Mouse (Mus musculus): ENCODE measurements around the gene Fcho2.

Fcho2 gene

DNA sequence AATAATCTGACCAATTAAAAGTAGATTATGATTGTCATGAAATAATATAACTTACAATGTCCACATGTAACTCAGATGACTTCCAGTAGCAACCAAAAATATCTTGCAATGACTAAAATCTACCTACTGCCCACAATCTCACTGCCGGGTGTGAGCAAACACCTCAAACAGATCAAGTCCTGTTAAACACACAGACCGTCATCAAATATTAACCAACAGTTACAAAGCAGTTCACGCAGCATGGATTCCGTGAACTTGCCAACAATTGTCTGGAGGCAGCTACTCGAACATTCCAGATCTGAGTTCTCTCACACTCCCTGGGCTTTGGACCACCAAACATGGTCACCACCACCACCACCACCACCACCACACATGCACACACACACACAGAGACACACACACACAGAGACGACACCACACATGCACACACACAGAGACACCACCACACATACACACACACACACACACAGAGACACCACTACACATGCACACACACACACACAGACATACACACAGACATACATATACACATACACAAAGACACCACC, 99.7 kb downstream of the Fcho2 start:
- in situ Hi-C loops (cut with MboI, MseI), result no loop called here

DNA sequence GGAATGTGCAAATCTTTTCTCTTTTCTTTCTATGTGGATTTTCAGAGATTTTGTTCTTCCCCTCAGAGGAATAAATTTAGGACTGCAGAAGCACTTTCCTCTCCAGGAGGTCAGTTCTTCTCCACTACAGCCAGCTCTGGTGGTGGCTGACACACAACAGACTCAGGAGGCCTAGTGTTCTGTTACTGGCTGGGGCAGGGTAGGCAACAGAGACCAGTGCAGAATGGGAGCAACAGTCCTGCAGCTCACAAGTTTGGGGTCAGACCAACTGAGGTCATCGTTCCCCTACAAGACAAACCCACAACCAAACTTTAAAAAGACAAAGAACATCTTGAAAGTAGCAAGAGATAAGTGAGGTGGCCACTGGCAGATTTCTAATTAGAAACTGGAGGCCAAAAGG, 104.6 kb downstream of the Fcho2 start:
- in situ Hi-C loops (cut with MboI, MseI), result no loop called here

DNA sequence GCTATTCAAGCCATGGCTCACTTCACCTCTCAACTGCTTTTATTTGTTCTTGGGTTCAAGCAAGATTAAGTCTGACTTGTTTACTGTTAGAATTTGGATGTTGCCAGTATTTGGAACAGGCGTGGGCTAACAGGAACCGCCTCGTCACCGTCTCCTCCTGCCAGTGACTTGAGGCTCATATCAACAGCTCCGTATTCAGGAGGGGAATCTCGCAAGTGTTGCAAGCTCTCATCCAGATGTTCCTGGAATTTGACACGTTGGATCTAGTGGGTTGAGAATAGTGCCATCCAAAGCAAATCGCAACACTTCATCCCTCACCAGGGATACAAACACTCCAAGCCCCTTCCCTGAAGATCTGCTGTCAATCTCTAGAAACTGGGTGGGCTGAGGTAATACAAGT, 105.0 kb downstream of the Fcho2 start:
- in situ Hi-C loops (cut with MboI, MseI), result no loop called here

DNA sequence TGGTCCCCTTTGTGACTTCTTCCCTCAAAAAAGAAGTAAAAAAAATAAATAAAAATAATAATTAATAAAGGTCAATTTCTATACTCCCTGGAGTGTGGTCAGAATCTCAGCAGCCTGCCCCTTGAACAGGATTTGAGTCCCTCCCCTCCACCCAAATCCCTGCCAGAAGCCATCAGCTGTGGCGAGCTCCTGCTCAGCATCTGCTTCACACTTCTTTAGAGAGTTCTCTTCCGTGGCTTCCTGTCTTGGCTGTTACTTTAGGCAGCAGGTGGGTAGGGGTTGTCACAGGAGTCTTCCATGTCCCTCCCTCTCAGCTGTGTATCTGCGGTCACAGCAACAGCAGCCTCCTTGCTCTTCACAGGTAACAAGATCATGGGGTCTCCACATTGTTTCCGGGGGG, 109.7 kb downstream of the Fcho2 start:
- in situ Hi-C loops (cut with MboI, MseI), result no loop called here

DNA sequence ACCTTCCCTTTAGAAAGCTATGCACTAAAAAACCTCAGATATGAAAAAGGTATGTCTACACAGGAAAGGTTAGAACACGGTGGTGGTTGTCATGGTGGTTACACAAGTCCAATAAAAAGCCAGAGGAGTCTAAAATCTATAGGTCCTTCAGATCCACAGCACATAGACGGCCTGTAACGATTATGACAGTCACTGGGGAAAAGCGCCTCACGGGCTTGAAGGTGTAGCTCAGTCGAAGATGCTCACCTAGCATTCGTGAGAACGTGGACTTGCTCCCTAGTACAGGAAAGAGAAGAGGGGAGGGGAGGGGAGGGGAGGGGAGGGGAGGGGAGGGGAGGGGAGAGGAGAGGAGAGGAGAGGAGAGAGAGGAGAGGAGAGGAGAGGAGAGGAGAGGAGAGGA, 111.5 kb downstream of the Fcho2 start:
- in situ Hi-C loops (cut with MboI, MseI), result no loop called here

DNA sequence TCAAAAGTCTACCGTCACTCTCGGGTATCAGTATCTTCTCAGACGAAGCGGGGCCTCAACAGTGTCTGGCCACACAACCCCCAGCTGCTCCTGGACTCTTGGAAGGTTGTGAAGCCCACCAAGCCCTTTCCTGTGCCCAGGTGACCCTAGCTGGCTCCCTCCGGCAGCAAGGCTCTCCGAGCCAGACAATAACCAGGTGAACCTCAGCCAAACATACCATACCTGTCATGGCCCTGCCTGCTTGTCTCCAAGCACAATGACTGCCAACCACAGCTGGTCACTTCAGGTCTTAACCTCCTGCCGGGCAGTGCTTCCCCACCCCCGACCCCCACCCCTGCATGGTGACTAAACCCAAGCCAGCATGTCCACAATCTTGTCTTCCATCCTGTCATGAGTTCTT, 112.9 kb downstream of the Fcho2 start:
- in situ Hi-C loops (cut with MboI, MseI), result no loop called here

DNA sequence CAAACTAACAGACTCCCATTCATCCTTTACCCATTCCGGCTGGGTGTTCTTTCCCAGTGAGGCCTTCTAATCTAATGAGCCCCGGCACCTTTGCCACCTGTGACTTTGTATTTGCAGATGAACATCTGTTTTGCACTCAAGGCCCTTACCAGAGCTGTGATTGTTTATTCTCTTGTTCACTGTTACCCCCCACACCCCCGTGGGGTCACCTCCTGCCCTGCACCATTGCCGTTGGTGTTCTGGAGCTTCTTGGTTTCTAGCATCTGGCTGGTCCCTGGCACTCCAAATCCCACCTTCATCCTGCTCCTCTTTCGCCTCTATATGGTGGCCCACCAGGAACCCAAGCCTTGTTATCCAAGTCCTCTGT, 114.0 kb downstream of the Fcho2 start:
- in situ Hi-C loops (cut with MboI, MseI), result no loop called here

DNA sequence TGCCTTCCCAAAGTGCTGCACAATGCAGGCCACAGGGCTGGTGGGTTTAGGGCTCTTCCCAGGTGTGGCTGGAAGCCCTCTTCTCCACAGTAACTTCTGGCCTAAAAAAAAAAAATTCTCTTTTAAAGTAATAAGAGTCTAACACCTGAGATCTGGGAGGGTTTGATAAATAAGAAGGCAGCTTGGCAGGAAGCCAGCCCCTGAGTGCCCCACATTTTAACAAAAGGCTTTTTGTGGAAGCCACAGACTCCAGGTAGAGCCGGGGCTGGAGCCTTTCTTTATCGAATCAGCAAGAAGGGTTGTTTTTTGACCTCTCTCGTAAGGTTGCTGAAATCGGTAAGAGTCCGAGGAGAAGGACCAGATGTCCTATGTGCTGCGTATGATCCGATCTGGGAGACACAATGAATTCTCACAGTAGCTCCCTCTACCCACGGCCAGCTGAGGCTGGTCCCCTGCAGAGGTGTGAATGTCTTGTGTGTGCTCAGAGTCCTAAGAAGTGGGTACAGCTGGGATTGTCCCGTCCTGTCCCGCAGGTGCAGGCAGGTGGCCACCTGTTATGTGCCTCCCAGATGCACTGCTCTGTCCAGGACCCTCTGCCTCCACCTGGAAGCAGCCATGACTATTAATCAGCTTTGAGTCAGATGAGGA, 114.5 kb downstream of the Fcho2 start:
- in situ Hi-C loops (cut with MboI, MseI), result no loop called here

DNA sequence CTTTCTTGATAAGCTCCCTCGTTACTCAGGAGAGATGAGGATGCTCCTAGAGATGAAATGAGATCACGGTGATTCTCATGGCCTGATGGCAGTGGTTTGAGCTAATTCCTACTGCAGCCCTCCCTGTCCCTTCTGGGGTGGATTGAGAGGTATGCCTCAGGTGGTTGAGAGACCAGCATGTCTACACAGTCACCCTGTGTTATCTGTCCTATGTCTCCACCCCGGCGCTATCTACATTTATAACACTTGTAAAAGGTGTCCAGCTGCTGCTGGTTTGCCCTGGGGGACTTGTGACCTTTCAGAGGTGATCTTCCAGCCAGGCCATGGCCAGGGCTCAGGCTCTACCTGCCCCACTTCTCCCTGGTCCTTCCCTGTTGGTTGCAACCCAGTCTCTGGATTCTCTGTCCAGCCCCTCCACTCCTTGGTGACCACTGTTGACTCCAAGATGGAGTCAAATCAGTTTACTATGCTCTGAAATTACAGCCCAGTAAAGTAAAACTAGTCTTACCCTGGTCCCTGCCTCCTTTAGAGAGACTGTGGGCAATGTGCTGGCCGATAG, 115.2 kb downstream of the Fcho2 start:
- in situ Hi-C loops (cut with MboI, MseI), result loop anchor here (10.0 to 25.0 kb wide), 2 partner anchors 65 to 313 kb away; partner anchors contain the start of gene Tmem174

DNA sequence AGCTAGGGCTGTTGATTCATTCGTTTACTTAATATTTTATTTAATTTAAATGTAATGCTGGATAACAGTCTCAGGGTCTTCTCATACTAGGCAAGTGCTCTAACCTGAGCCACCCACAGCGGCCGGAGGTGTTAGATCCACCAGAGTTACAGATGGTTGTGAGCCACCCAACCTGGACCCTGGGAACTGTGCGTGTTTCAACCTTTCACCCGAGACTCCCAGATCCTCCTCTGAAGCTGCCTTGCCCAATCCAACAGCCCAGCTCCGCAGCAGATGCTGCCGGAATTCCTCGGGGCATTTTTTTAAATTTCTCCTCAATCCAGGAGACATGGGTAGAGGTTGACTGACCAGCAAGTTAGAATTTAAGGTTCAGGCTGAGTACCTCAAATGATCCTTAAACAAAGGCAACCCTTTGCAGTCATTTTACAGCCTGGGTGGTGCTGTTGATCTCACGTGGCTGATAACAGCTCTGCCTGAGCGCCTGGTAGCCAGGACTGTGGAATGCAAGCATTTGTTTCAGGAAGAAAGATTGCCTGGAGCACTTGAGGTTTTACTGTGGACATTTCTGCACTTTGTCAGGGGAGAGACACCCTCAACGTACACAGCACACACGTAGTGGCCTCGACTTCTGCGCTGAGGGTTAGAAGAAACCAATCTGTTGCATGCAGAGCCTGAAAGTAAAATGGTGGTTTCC, 116.1 kb downstream of the Fcho2 start:
- in situ Hi-C loops (cut with MboI, MseI), result loop anchor here (10.0 to 25.0 kb wide), 2 partner anchors 64 to 312 kb away; partner anchors contain the start of gene Tmem174

DNA sequence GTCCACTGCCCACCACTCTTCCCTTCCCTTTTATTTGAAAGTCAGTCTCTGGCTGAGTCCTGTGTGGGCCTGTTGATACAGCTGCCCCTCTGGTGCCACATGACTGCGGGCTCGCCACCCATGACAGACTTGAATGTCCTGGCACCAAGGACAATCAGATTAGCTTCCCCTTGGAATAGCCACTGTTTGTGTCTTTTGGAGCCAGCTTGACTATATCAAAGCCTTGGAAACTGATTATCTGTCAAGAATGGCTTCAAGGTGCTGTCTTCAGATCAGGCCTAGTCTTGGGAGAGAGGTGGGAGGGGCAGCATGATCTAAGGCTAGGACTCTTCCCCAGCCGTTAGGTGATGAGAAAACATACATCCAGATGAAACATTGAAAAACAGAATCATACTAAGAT, 118.5 kb downstream of the Fcho2 start:
- in situ Hi-C loops (cut with MboI, MseI), result loop anchor here (10.0 to 25.0 kb wide), 2 partner anchors 62 to 309 kb away; partner anchors contain the start of gene Tmem174

DNA sequence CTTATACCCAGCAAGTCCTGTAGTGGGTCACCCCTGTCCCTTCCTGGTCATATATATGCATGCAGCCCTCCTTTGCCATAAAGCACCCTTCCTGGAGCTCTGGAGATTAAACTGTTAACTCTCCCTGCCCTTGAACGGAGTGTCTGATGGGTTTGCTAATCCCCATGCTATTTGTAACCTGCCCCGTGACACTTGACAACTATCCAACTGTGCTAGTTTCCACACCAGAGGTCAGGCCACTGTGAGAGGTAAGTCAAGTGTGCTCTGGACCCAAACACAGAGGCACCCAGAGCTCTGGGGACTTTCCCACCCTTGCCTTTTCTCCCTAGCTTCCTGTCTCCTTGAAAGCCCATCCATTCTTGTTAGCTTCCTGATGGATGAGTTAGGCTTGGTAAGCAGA, 119.7 kb downstream of the Fcho2 start:
- in situ Hi-C loops (cut with MboI, MseI), result loop anchor here (10.0 to 25.0 kb wide), 2 partner anchors 61 to 308 kb away; partner anchors contain the start of gene Tmem174

DNA sequence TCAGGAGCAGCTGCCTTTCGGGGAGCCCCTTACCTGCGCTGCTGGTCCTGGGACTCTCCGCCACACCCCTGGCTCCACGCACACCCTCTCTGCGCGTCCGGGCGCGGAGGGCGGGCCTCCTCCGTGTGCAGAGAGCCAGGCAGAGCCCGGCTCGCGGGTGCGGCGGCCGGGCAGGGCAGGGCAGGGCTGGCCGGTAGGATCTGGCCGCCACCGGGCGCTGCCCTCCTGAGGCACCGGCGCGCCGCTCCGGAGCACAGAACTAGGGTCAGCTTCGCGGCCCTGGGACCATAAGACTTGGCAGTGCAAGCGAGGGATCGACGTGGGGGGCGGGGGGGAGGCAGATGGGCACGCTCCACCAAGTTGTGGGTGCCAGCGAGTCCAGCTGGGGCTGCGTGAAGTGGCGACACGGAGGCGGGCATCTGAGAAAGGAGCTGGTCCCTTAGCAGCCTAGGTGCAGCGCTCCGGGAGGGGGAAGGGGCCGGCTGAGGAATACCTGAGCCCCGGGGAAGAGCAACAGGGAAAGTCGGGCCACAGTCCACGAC, 120.4 kb downstream of the Fcho2 start, which contains the start of gene Tmem171:
Gene Tmem171 (minus strand): TSS at position 62 of the 542 bp plus-strand sequence.
- in situ Hi-C loops (cut with MboI, MseI), result loop anchor here (10.0 to 25.0 kb wide), 2 partner anchors 60 to 308 kb away; partner anchors contain the start of gene Tmem174

DNA sequence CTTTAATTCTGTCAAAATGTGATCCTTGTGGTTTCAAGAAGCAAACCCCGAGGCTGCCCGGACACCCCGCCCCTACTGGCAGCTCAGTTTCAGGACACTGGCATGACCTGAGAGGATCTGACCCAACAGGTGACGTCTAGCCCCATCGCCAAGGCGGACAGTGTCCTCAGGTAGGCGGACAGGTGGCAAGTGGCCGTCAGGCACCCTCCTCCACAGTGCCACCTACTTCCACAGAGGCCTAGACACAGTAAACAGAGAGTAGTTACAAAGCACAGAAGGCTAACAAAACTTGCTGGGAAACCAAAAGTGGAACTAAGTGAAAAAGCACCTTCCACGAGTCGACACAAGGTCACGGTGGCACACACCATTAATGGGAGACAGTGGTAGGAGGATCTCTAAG, 121.9 kb downstream of the Fcho2 start:
- in situ Hi-C loops (cut with MboI, MseI), result loop anchor here (10.0 to 25.0 kb wide), 2 partner anchors 59 to 306 kb away; partner anchors contain the start of gene Tmem174

DNA sequence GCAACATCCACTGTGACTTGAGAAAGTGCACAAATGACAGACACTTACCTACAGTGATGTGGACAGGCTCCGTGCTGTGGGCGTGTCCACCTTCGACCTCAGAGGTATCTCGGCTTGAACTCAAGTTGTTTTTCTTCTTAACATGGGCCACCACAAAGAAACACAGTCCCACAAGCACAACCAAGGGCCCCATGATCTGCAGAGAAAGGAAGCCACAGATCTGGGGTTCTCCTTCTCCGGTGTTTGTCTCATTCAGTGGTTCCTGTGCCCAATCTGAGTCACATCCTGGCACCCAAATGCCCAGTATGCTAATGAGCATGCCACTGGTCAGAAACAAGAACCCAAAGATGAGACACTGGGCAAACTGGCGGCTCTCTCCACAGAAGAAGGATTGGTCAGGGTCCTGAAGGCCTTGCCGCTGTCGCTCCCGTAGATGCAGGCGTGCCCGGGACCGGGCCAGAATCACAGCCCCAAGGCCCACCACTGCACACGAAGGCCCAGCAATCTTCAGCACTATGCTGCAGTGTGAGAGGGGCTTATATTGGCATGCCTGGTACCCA, 123.2 kb downstream of the Fcho2 start:
- in situ Hi-C loops (cut with MboI, MseI), result loop anchor here (10.0 to 25.0 kb wide), 2 partner anchors 57 to 305 kb away; partner anchors contain the start of gene Tmem174

DNA sequence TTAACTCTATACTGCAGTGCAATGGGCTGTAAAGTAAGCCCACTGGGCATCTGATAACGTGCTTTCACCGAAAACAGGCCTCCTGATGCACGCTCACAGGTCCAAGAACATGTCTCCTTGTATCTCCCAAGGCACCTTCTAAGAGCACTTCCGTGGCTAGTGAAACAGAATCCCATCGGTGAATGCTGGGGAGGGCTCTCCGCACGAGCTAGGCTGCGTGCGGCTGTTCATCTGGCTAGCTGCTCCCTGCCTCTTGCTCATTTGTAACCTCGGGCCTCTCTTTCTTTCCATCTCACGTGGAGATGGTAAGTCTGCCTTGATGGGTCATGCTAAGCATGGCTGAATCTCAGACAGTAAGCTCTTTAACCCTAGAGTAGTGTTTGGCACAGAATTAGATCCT, 124.4 kb downstream of the Fcho2 start:
- in situ Hi-C loops (cut with MboI, MseI), result loop anchor here (10.0 to 25.0 kb wide), 2 partner anchors 56 to 304 kb away; partner anchors contain the start of gene Tmem174

DNA sequence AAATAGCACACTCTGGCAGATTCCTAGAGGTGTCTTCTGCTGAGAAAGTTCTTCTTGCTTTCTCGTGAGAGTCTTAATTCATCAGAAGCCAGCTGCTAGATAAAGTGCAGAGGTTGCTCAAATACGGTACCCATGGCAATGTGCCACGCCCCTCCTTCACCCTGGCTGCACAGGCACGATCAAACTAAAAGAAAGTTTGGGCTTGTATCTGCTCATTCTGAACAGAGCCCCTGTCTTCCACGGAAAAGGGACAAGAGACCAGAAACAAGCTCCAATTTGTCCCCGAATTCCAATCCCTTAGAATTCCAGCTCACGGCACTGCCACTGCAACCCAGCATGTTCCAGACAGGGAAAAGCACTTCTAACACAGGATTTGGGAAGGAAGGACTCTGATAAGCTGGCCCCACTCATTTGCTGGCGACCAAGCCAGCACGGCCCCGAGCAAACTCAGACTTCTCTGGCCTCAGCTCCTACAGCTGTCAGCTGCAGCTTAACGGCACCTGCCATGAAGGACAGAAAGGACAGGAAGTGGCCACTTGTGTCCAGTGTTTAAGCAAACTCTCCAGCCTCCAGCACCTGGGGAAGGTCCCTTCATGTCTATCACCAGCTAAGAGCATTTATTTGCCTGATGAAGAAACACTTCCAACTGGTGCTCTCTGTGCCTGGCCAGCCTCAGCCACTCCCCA, 125.5 kb downstream of the Fcho2 start:
- in situ Hi-C loops (cut with MboI, MseI), result loop anchor here (10.0 to 25.0 kb wide), 2 partner anchors 55 to 302 kb away; partner anchors contain the start of gene Tmem174

DNA sequence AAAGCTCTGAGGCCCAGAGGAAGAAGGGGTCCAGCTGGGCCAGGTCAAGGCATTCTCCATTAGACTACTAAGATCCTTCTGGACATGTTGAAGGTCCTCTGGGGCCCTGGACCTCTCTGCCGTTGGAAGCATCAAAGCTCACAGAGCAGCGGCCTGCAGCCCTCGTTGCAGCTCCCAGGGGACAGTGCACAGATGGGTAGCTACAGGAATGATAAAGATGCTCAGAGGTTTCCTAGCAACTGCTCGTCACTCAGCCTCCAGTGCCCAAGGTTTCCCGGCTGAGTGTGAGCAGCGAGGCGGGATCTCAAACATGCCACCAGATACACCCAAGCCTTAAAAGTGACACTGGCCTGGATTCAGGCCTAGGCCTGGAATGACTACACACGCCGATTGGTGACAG, 127.3 kb downstream of the Fcho2 start:
- in situ Hi-C loops (cut with MboI, MseI), result loop anchor here (25.0 kb wide), 1 partner anchor 301 kb away; no protein-coding TSS in a partner anchor

DNA sequence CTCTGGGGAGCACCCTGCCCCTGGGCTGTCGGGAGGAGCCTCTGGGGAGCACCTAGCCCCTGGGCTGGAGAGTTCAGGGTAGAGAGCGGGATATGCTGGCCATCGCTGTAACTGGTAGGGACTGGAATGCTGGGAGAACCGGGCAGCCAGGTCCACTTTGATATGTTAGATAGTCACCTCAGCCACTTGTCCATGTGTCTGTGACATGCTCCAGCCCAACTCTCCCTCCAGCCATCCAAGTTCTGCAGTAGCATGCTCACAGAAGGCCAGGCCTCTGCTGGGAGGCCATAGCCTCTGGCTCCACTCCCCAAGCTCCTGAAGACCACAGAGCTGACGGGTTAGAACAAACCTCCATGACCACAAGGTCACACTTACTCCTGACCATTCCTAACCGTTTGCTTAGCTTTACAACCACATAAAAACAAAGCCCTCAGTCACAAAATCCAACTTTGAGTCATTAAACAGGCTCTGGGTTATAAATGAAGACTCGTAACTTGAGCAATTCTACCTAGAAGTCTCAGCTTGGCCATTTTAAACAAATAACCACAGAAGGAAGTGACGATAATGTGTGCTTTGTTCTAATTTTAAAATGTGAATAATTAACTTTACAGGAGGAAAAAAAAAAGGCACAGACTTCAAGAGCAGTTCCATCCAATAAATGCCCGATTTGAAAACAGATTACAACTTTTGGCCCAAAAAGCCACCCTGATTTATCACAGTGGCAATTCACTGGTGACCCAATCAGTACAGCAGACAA, 130.9 kb downstream of the Fcho2 start:
- in situ Hi-C loops (cut with MboI, MseI), result loop anchor here (25.0 kb wide), 1 partner anchor 297 kb away; no protein-coding TSS in a partner anchor

DNA sequence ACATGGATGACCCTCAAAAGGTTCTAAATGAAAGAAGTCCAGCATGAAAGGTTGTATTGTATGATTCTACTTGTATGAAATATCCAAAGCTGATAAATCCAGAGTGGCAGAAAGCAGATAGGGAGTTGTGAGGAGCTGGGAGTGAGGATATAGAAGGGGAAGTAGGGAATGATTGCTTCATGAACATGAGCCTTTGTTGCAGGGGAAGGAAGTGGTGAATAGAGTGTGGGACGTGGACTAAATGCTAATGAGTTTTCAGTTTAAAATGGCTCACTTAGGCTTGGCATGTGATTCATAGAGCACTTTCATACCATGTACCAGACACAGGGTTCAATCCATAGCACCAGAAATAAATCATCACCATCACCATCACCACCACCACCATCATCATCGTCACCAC, 131.8 kb downstream of the Fcho2 start:
- in situ Hi-C loops (cut with MboI, MseI), result loop anchor here (25.0 kb wide), 1 partner anchor 296 kb away; no protein-coding TSS in a partner anchor
